Mouse (Mus musculus): ENCODE results near the gene Map3k12. TPM values are rescaled to one million over a fixed set of nuclear protein-coding genes. Genes with fewer than 3 reads are reported as not detected.
A peak's percentile ranks its signal among the peaks of the same experiment; 100 is the strongest.

Map3k12 gene
- polyA plus RNA-seq, 1 experiment from 2014 or later, result 43.9 TPM

DNA sequence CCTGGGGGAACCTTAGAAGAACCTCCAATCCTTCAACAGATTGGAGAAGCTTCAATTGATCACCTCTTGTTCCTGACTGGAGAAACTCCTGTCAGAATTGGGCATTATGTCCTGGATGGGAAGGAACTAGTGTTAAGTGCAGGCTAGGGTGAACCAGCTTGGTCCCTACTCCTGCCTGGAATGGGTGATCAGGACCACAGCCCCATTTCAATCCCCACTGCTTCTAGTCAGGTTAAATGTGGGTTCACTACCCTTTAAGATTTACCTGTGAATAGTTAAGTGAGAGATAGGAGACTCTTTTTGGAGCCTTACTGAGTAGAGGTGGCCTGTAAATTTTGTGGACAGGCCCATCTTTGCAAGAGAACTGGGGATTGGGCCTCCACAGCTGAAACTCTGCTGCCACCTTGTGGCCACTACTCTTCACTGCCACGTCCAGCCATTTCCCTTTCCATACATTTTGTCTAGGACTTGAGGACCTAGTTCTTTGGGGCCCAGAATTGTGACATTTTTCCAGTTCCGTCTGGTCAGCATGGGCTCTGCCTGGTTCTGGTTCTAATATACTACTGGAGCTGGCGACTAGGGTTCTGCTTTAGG, 8.1 kb upstream of the Map3k12 start, which contains the start of gene Npff:
Gene Npff, minus strand, starts transcription at position 51 of the 594 bp plus-strand sequence.
- peak; percentile 88 for DNase-seq (ENCODE audit: low spot score)
- WGBS, result 4% methylated on average over 3 of the region's 3 CpGs
- H3K4me3 ChIP-seq (replicated peaks; ENCODE audit: low read length), result no peak within 1 kb of the TSS
- no peaks in the 10 kb centered on the region for H3K9me3 ChIP-seq (ENCODE audit: control insufficient read depth, low read length)
- H3K9ac ChIP-seq, result no peak within 1 kb of the TSS; the same call in 1 of the 2 replicates
- H3K27ac ChIP-seq, result 0 out of 2 replicates have a peak within 1 kb of the TSS, but pooled peaks have one; percentile 24
- H3K4me2 ChIP-seq (replicated peaks), result no peak within 1 kb of the TSS
- no peaks in the 10 kb centered on the region for H3K27me3 ChIP-seq (ENCODE audit: control insufficient read depth, insufficient read depth, low read length)
- H3K4me1 ChIP-seq (replicated peaks; ENCODE audit: control insufficient read depth, insufficient read depth, low read length), result no peaks in the 10 kb centered on the region
- peaks cover 60% of the 10 kb centered on the region for H3K36me3 ChIP-seq (replicated peaks; ENCODE audit: control insufficient read depth, insufficient read depth)
- ATAC-seq (ENCODE audit: low FRiP score), result no peak

DNA sequence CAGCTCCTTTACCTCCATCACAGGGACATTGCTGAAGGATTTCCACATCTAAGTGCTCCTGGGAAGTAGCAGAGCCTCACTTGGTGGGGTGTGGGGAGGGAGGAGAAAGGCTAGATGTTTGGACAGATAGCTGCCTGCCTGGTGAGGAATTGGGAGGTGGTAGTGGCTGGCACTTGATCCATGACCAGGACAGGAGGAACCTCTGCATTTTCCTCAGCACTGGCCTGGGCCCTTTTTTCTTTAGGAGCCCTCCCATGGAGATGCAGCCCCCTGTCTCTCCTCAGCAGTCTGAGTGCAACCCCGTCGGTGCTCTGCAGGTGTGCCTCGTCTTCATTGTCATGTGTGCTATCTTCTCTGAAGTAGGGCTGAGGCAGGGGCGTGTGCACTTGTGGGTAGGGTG, 4.6 kb upstream of the Map3k12 start:
- H3K27ac ChIP-seq, result no peak overlapping the region
- no peak overlapping the region for H3K9ac ChIP-seq
- DNase-seq (ENCODE audit: low spot score), result no peak
- H3K27me3 ChIP-seq (ENCODE audit: control insufficient read depth, insufficient read depth, low read length), result no peaks in the 10 kb centered on the region
- no peak overlapping the region for H3K4me3 ChIP-seq (replicated peaks; ENCODE audit: low read length)
- no peak for ATAC-seq (ENCODE audit: low FRiP score)
- peaks cover 9% of the 10 kb centered on the region for H3K4me1 ChIP-seq (replicated peaks; ENCODE audit: control insufficient read depth, insufficient read depth, low read length)
- no peak overlapping the region for H3K4me2 ChIP-seq (replicated peaks)
- no peaks in the 10 kb centered on the region for H3K9me3 ChIP-seq (ENCODE audit: control insufficient read depth, low read length)
- peaks cover 33% of the 10 kb centered on the region for H3K36me3 ChIP-seq (replicated peaks; ENCODE audit: control insufficient read depth, insufficient read depth)
- 90% methylated on average over 4 of the region's 4 CpGs for WGBS

DNA sequence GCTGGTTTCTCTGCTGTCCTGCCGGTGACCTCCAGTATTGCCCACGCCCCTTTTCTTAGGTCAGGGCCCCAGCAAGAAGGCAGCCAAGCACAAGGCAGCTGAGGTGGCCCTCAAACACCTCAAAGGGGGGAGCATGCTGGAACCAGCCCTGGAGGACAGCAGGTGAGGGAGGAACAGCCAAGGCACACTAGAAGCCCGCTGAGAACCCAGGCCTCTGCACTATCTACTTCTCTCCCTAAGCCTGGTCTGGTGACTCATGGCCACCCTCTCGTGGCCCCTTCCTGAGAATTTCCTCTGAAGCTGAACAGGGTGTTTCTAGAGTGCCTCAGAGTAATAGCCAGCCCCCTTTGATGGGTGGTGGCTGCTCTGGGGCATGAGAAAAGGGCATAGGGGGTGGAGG, 3.6 kb upstream of the Map3k12 start:
- WGBS, result 89% methylated on average over 4 of the region's 4 CpGs
- no peak for ATAC-seq (ENCODE audit: low FRiP score)
- Histone ChIP-seq H3K36me3 (replicated peaks; ENCODE audit: control insufficient read depth, insufficient read depth) (peaks cover 31% of the 10 kb centered on the region), H3K4me3 (replicated peaks; ENCODE audit: low read length) (no peak overlapping the region), H3K9me3 (ENCODE audit: control insufficient read depth, low read length) (no peaks in the 10 kb centered on the region), H3K4me2 (replicated peaks) (no peak overlapping the region), H3K9ac (no peak overlapping the region), H3K4me1 (replicated peaks; ENCODE audit: control insufficient read depth, insufficient read depth, low read length) (peaks cover 15% of the 10 kb centered on the region), H3K27ac (no peak overlapping the region), H3K27me3 (ENCODE audit: control insufficient read depth, insufficient read depth, low read length) (no peaks in the 10 kb centered on the region)
- no peak for DNase-seq (ENCODE audit: low spot score)

DNA sequence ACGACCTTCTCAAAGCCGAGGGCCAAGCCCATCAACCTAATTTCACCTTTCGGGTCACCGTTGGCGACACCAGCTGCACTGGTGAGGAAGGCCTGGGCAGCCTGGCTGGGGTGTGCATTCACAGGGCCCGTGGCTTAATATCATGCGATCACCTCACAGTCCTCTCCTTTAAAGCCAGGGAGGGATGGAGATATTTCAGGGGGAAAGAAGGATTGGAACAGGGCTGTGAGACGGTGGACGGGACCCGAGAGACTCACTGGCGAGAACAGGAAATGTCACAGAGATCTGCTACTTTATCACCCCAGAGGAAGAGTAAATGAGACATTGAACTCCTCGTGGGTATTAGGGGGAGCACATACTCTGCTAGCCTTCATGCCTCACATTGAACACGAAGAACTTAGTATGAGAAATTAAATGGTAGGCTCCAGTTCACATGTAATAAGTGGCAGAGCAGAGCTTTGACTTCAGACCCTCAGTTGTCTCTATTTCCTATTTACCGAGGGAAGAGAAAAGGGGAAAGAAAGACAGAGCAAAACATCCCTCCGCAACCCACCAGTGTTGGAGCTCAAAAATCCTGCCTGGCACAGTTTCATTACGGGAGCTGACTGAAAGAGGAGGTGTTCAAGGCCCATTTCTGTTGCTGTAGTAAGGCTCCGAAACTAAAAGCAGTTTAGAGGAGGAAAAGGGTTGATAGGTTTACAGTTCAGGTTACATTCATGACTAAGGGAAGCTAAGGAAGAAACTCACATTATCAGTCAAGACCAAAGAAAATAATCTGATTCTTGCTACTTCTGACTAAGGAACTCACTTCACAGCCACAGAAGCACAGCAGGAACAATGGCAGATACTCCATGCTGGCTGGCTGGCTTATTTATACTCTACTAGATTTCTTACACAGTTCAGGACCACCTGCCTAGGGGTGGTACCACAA, 2.6 kb upstream of the Map3k12 start:
- H3K4me2 ChIP-seq (replicated peaks), result peak overlapping the region; percentile 69
- H3K27ac ChIP-seq, result peak overlapping the region; percentile 97
- peaks cover 31% of the 10 kb centered on the region for H3K36me3 ChIP-seq (replicated peaks; ENCODE audit: control insufficient read depth, insufficient read depth)
- H3K9ac ChIP-seq, result peak overlapping the region; percentile 90
- WGBS, result 73% methylated on average over 17 of the region's 17 CpGs
- ATAC-seq (ENCODE audit: low FRiP score) (no peak), DNase-seq (ENCODE audit: low spot score) (no peak)
- H3K9me3 ChIP-seq (ENCODE audit: control insufficient read depth, low read length), result no peaks in the 10 kb centered on the region
- H3K27me3 ChIP-seq (ENCODE audit: control insufficient read depth, insufficient read depth, low read length), result no peaks in the 10 kb centered on the region
- H3K4me1 ChIP-seq (replicated peaks; ENCODE audit: control insufficient read depth, insufficient read depth, low read length), result peaks cover 25% of the 10 kb centered on the region
- H3K4me3 ChIP-seq (replicated peaks; ENCODE audit: low read length), result peak overlapping the region; percentile 72

DNA sequence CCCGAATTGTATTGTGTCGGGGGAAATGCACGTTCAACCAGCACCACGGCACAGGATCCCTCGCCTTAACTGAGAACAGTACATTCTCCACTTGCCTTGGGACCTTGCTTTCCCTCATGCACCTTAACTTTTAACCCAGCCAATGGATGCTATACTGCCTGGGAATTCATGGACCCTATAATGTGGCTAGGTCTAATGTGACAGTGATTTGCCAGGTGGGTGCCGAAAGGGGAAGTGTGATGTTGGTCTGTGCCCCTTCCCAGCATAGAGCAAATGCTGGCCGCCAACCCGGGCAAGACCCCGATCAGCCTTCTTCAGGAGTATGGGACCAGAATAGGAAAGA, 2.0 kb upstream of the Map3k12 start:
- ATAC-seq (ENCODE audit: low FRiP score) (no peak), DNase-seq (ENCODE audit: low spot score) (no peak)
- no peaks in the 10 kb centered on the region for H3K9me3 ChIP-seq (ENCODE audit: control insufficient read depth, low read length)
- no peaks in the 10 kb centered on the region for H3K27me3 ChIP-seq (ENCODE audit: control insufficient read depth, insufficient read depth, low read length)
- peak overlapping the region; percentile 90 for H3K9ac ChIP-seq
- H3K27ac ChIP-seq, result peak overlapping the region; percentile 97
- H3K4me2 ChIP-seq (replicated peaks), result peak overlapping the region; percentile 69
- peaks cover 26% of the 10 kb centered on the region for H3K4me1 ChIP-seq (replicated peaks; ENCODE audit: control insufficient read depth, insufficient read depth, low read length)
- 20% methylated on average over 9 of the region's 9 CpGs for WGBS
- peaks cover 24% of the 10 kb centered on the region for H3K36me3 ChIP-seq (replicated peaks; ENCODE audit: control insufficient read depth, insufficient read depth)
- H3K4me3 ChIP-seq (replicated peaks; ENCODE audit: low read length), result peak overlapping the region; percentile 72

DNA sequence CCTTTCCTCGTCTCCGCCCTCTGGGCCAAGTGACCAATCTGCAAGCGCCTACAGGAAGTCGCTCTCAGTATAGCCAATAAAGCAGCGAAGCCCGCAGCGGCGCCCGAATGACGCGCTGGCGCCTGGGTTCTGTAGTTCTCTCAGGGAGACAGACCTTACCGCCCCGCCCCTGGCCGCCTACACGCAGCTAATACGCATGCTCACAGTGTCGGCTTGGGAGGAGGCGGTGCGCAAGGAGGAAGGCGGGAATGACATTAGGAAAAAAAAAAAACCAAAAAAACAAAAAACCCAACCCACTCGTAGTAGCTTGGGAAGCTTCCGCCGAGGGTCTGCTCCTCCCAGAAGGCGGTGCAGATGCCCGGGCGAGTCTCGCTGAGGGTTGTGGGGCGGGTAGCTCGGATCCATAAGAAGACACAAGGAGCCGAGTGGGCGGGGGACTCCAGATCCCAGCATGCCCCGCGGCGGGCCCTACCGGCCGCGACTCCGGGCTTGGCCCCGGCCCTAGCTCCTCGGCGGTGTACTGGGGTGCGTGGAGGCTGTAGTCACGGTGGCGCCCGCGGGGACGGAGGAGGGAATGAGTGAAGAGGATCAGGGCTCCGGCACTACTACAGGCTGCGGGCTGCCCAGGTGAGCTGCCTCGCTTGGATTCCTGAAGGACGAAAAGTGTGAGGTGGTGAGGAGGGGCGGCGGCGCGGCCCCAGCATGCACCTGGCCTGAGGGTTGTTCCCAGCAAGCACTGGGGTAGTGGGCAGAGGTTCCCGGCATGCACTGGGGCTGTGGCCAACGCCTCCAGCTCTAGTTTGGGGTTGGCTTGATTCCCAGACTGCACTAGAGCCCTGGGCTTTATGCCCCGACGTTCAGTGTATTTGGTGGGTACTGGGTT, 1.4 kb upstream of the Map3k12 start, which contains the start of gene Tarbp2:
Gene Tarbp2, plus strand, starts transcription at position 217 of the 883 bp plus-strand sequence.
- H3K9ac ChIP-seq, result peak within 1 kb of the TSS; percentile 90
- peak within 1 kb of the TSS; percentile 97 for H3K27ac ChIP-seq
- no peaks in the 10 kb centered on the region for H3K9me3 ChIP-seq (ENCODE audit: control insufficient read depth, low read length)
- peaks cover 20% of the 10 kb centered on the region for H3K36me3 ChIP-seq (replicated peaks; ENCODE audit: control insufficient read depth, insufficient read depth)
- peaks cover 26% of the 10 kb centered on the region for H3K4me1 ChIP-seq (replicated peaks; ENCODE audit: control insufficient read depth, insufficient read depth, low read length)
- ATAC-seq (ENCODE audit: low FRiP score), result peak; percentile 92
- no peaks in the 10 kb centered on the region for H3K27me3 ChIP-seq (ENCODE audit: control insufficient read depth, insufficient read depth, low read length)
- DNase-seq (ENCODE audit: low spot score), result peak; percentile 99
- under 1% methylated on average over 60 of the region's 60 CpGs for WGBS
- H3K4me3 ChIP-seq (replicated peaks; ENCODE audit: low read length), result peak within 1 kb of the TSS; percentile 72
- peak within 1 kb of the TSS; percentile 69 for H3K4me2 ChIP-seq (replicated peaks)

DNA sequence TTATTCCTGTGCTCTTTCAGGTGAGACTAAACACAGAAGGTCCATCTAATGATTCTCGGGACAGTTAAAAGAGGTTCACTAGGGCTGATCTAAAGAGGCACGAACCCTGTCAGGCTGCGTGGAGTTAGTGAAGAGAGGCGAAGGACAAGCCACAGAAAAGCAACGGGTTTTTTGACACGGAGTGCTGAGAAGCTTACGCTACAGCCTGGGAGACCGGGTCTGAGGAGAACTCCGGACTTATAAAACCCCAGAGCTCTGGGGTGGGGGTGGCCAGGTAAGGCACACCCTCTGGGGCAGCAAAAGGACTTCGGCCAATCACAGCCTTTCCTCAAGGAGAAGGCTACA, 739 bp upstream of the Map3k12 start:
- DNase-seq (ENCODE audit: low spot score) (no peak), ATAC-seq (ENCODE audit: low FRiP score) (no peak)
- H3K9ac ChIP-seq, result peak overlapping the region; percentile 87
- no peaks in the 10 kb centered on the region for H3K27me3 ChIP-seq (ENCODE audit: control insufficient read depth, insufficient read depth, low read length)
- H3K4me2 ChIP-seq (replicated peaks), result peak overlapping the region; percentile 69
- H3K9me3 ChIP-seq (ENCODE audit: control insufficient read depth, low read length), result no peaks in the 10 kb centered on the region
- H3K27ac ChIP-seq, result peak overlapping the region; percentile 94
- peaks cover 20% of the 10 kb centered on the region for H3K36me3 ChIP-seq (replicated peaks; ENCODE audit: control insufficient read depth, insufficient read depth)
- H3K4me1 ChIP-seq (replicated peaks; ENCODE audit: control insufficient read depth, insufficient read depth, low read length), result peaks cover 31% of the 10 kb centered on the region
- H3K4me3 ChIP-seq (replicated peaks; ENCODE audit: low read length), result peak overlapping the region; percentile 72
- WGBS, result under 1% methylated on average over 10 of the region's 10 CpGs

DNA sequence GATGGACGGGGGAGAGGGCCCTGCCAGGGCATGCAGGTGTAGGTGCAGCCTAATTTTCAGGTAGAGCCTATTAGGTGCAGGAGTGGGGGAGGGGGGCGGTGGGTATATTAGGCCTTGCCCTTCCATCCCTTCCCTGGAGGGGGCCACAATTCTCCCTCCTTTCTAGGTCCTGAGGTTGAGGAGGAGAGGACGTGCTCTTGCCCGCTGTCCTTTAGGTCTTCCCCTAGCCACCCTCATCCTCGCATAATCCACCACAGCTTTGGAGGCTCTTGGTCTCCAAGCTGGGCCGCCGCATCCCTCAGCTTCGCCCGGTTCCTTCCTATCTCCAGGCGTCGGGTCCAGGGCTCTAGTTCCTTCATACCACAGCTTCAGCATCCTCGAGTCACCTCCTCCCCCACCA, 571 bp downstream of the Map3k12 start:
- H3K4me1 ChIP-seq (replicated peaks; ENCODE audit: control insufficient read depth, insufficient read depth, low read length), result peaks cover 45% of the 10 kb centered on the region
- DNase-seq (ENCODE audit: low spot score), result no peak

More for the DNA sequence above, 571 bp downstream of the Map3k12 start:
- H3K9me3 ChIP-seq (ENCODE audit: control insufficient read depth, low read length), result no peaks in the 10 kb centered on the region
- H3K27me3 ChIP-seq (ENCODE audit: control insufficient read depth, insufficient read depth, low read length), result no peaks in the 10 kb centered on the region
- peak overlapping the region; percentile 72 for H3K4me3 ChIP-seq (replicated peaks; ENCODE audit: low read length)
- H3K36me3 ChIP-seq (replicated peaks; ENCODE audit: control insufficient read depth, insufficient read depth), result peaks cover 7% of the 10 kb centered on the region; the same call in 1 of the 2 replicates
- WGBS, result 0% methylated on average over 12 of the region's 12 CpGs
- peak overlapping the region; percentile 87 for H3K9ac ChIP-seq
- no peak for ATAC-seq (ENCODE audit: low FRiP score)
- H3K27ac ChIP-seq, result peak overlapping the region; percentile 94
- peak overlapping the region; percentile 69 for H3K4me2 ChIP-seq (replicated peaks)

All from hindbrain, embryonic 14.5 days (tissue).